13 mouse cellular contexts compared by ENCODE assay signal in genomic region chr5:139337826-139338370, GRCm38 (mm10). TPM values are rescaled to one million over a fixed set of nuclear protein-coding genes. Genes with fewer than 3 reads are reported as not detected.
DNase-seq lines count a peak whose midpoint lies in the region; ATAC-seq and TF ChIP-seq lines count a peak whose summit lies in the region.
"Had no signal": no experiment of that assay in that cellular context is flagged by ENCODE, and none has a peak within 500 bp of the region (broad histone marks: within the 10 kb centered on the region; RNA-seq: fewer than 3 reads in every experiment).

No protein-coding gene starts in this region.

- peak; percentile 81 for ATAC-seq in heart, embryonic 16.5 days (replicated peaks; ENCODE audit: extremely low read depth, insufficient read depth, low FRiP score)
- ATAC-seq in inflammation-experienced regulatory T-cells, adult 6 months, result no peak
- ATAC-seq: hindbrain, embryonic 16.5 days had no signal

- peaks cover 59% of the 10 kb centered on the region for H3K36me3 ChIP-seq in E14TG2a.4 (ENCODE audit: insufficient read depth, low read length)
- H3K36me3 ChIP-seq in heart, embryonic 16.5 days (ENCODE audit: control insufficient read depth, insufficient read depth), result peaks cover 34% of the 10 kb centered on the region
- H3K36me3 ChIP-seq in thymus, adult 2 months (ENCODE audit: control insufficient read depth, insufficient read depth, low read length), result peaks cover 22% of the 10 kb centered on the region

- WGBS in heart, embryonic 16.5 days, result 27% methylated on average over 13 of the region's 13 CpGs
- WGBS in thymus, adult 2 months, result 84% methylated on average over 13 of the region's 13 CpGs

- 0 out of 2 replicates have a peak overlapping the region, but pooled peaks have one; percentile 6 for H3K4me2 ChIP-seq in heart, embryonic 16.5 days (ENCODE audit: low read depth, low read length)

- peaks cover 73% of the 10 kb centered on the region for H3K4me1 ChIP-seq in E14TG2a.4 (replicated peaks; ENCODE audit: low read depth, low read length)
- peaks cover 18% of the 10 kb centered on the region for H3K4me1 ChIP-seq in heart, embryonic 16.5 days (ENCODE audit: control insufficient read depth, insufficient read depth, low read length)
- no peaks in the 10 kb centered on the region for H3K4me1 ChIP-seq in thymus, adult 2 months (replicated peaks; ENCODE audit: control insufficient read depth, insufficient read depth, low read length)
- H3K4me1 ChIP-seq: forebrain, embryonic 10.5 days had no signal

- H3K27ac ChIP-seq in gastrocnemius, adult 2 months, result peak overlapping the region; percentile 84
- H3K27ac ChIP-seq in heart, embryonic 16.5 days (ENCODE audit: low read length), result peak overlapping the region; percentile 79
- no peak overlapping the region for H3K27ac ChIP-seq in thymus, adult 2 months (ENCODE audit: control insufficient read depth, insufficient read depth, low read length)
- H3K27ac ChIP-seq: forebrain, embryonic 10.5 days; liver, embryonic 14.5 days had no signal

- no peaks in the 10 kb centered on the region for H3K27me3 ChIP-seq in E14TG2a.4 (ENCODE audit: insufficient read depth, low read length)
- no peaks in the 10 kb centered on the region for H3K27me3 ChIP-seq in heart, embryonic 16.5 days (ENCODE audit: control insufficient read depth, insufficient read depth, low read length)
- no peaks in the 10 kb centered on the region for H3K27me3 ChIP-seq in thymus, adult 2 months (ENCODE audit: control insufficient read depth, insufficient read depth, low read length)

- no peak for TF ChIP-seq POLR2A in thymus, adult 2 months (IDR thresholded peaks at IDR 0.05; ENCODE audit: control insufficient read depth, extremely low read depth, insufficient read depth, low read length, poor library complexity)

- no peaks in the 10 kb centered on the region for H3K9me3 ChIP-seq in E14TG2a.4 (ENCODE audit: low read length)
- H3K9me3 ChIP-seq in heart, embryonic 16.5 days (replicated peaks; ENCODE audit: control insufficient read depth, low read length), result no peaks in the 10 kb centered on the region
- H3K9me3 ChIP-seq: forebrain, embryonic 10.5 days had no signal

- no peak for TF ChIP-seq CTCF in gastrocnemius, adult 2 months (IDR thresholded peaks at IDR 0.05)
- no peak for TF ChIP-seq CTCF in E14TG2a.4 (conservative IDR thresholded peaks at IDR 0.05; ENCODE audit: low read length)
- TF ChIP-seq CTCF in thymus, adult 2 months (IDR thresholded peaks at IDR 0.05; ENCODE audit: borderline replicate concordance, control insufficient read depth, extremely low read depth, insufficient read depth, low read length, poor library complexity), result no peak

- intact Hi-C loops in gastrocnemius, adult 2 months (cut with DNase I), result no loop called here
- intact Hi-C loops in gastrocnemius, postnatal 14 days (cut with DNase I; ENCODE audit: low total_unique reads), result no loop called here

- DNase-seq in gastrocnemius, adult 2 months, result peak; percentile 71
- DNase-seq in gastrocnemius, postnatal 14 days, result no peak
- DNase-seq in cerebellum, adult 8-10 months, result peak; percentile 86
- no peak for DNase-seq in thymus, adult 2 months
- DNase-seq in gastrocnemius, adult 18-20 months (ENCODE audit: low spot score), result no peak

- H3K4me3 ChIP-seq in gastrocnemius, adult 2 months, result peak overlapping the region; percentile 26; the same call in 1 of the 2 replicates
- peak overlapping the region; percentile 51 for H3K4me3 ChIP-seq in E14TG2a.4 (replicated peaks; ENCODE audit: low read length)
- H3K4me3 ChIP-seq in heart, embryonic 16.5 days (ENCODE audit: low read length), result no peak overlapping the region
- no peak overlapping the region for H3K4me3 ChIP-seq in thymus, adult 2 months (ENCODE audit: control insufficient read depth, insufficient read depth, low read length)
- H3K4me3 ChIP-seq: forebrain, embryonic 10.5 days had no signal

- peak overlapping the region; percentile 38; the same call in 1 of the 2 replicates for H3K9ac ChIP-seq in heart, embryonic 16.5 days (ENCODE audit: low read length)
- H3K9ac ChIP-seq: liver, embryonic 14.5 days had no signal

RNA-seq across cellular contexts. Expression of gene Adap1, which starts 12.5 kb away (rescaled TPM):
- total RNA-seq in gastrocnemius, adult 2 months (2021), result 1 to 10 TPM in 1 of 2 experiments, under 1 TPM in 1; 0.89 to 1.0 TPM
- 1 to 10 TPM in 1 of 2 experiments, under 1 TPM in 1; 0.78 to 2.0 TPM for total RNA-seq in gastrocnemius, postnatal 14 days (2021)
- 0.59 and 1.6 TPM in 2 replicates for polyA plus RNA-seq in heart, embryonic 16.5 days (2015; fragmentation: Nextera tagmentation; extraction: Ambion mirVana)
- polyA plus RNA-seq in thymus, adult 2 months (2012; rRNA removed), result 13.1 and 15.5 TPM in 2 replicates
- 10 to 100 TPM in 1 of 3 experiments, 1 to 10 TPM in 2; 3.0 to 13.5 (median 3.7) TPM for polyA plus RNA-seq in inflammation-experienced regulatory T-cells, adult 6 months (2017; shearing (Covaris generic))
- total RNA-seq in gastrocnemius, adult 18-20 months (2021), result 1 to 10 TPM in 1 of 2 experiments, under 1 TPM in 1; 0.66 to 1.4 TPM

RNA-seq across cellular contexts. Expression of gene Cox19, which starts 13.3 kb away (rescaled TPM):
- 10 to 100 TPM; 48.7 to 69.6 TPM for total RNA-seq in gastrocnemius, adult 2 months (2021)
- 10 to 100 TPM; 58.6 to 79.3 TPM for total RNA-seq in gastrocnemius, postnatal 14 days (2021)
- 75.7 and 75.8 TPM in 2 replicates for polyA plus RNA-seq in heart, embryonic 16.5 days (2015; fragmentation: Nextera tagmentation; extraction: Ambion mirVana)
- 84.7 and 99.2 TPM in 2 replicates for polyA plus RNA-seq in thymus, adult 2 months (2012; rRNA removed)
- polyA plus RNA-seq in inflammation-experienced regulatory T-cells, adult 6 months (2017; shearing (Covaris generic)), result 10 to 100 TPM; 52.5 to 66.7 (median 65.2) TPM
- total RNA-seq in gastrocnemius, adult 18-20 months (2021), result 10 to 100 TPM; 55.0 to 68.4 TPM

RNA-seq across cellular contexts. Expression of gene Cyp2w1, which starts 14.5 kb away (rescaled TPM):
- total RNA-seq in gastrocnemius, adult 2 months (2021), result not detected
- total RNA-seq in gastrocnemius, postnatal 14 days (2021), result not detected
- polyA plus RNA-seq in heart, embryonic 16.5 days (2015; fragmentation: Nextera tagmentation; extraction: Ambion mirVana), result not detected in 2 replicates
- polyA plus RNA-seq in thymus, adult 2 months (2012; rRNA removed), result 0.20 and 1.2 TPM in 2 replicates
- not detected for polyA plus RNA-seq in inflammation-experienced regulatory T-cells, adult 6 months (2017; shearing (Covaris generic))
- not detected for total RNA-seq in gastrocnemius, adult 18-20 months (2021)
- total RNA-seq: gastrocnemius, adult 8-10 months; left cerebral cortex, postnatal 14 days had no signal
- polyA plus RNA-seq: forebrain, embryonic 10.5 days; hindbrain, embryonic 16.5 days had no signal

RNA-seq across cellular contexts. Expression of gene Gpr146, which starts 39.6 kb away (rescaled TPM):
- 10 to 100 TPM; 26.5 to 41.2 TPM for total RNA-seq in gastrocnemius, adult 2 months (2021)
- total RNA-seq in gastrocnemius, postnatal 14 days (2021), result 10 to 100 TPM; 17.2 to 26.0 TPM
- polyA plus RNA-seq in heart, embryonic 16.5 days (2015; fragmentation: Nextera tagmentation; extraction: Ambion mirVana), result 17.1 and 17.2 TPM in 2 replicates
- 33.9 and 40.1 TPM in 2 replicates for polyA plus RNA-seq in thymus, adult 2 months (2012; rRNA removed)
- polyA plus RNA-seq in inflammation-experienced regulatory T-cells, adult 6 months (2017; shearing (Covaris generic)), result 1 to 10 TPM; 3.9 to 5.8 (median 5.2) TPM
- 10 to 100 TPM; 21.8 to 28.9 TPM for total RNA-seq in gastrocnemius, adult 18-20 months (2021)

Comparison
In these comparisons a context has a peak if more than half of its experiments do, and no peak if none do; other contexts are left out.
1. DNase-seq: peak in gastrocnemius, adult 2 months (single experiment) and cerebellum, adult 8-10 months (single experiment); none in gastrocnemius, postnatal 14 days (single experiment), thymus, adult 2 months (single experiment) and gastrocnemius, adult 18-20 months (single experiment).
2. H3K4me3 ChIP-seq: peak in gastrocnemius, adult 2 months (single experiment) and E14TG2a.4 (single experiment); none in heart, embryonic 16.5 days (single experiment) and thymus, adult 2 months (single experiment).